Mouse (Mus musculus): ENCODE data around the gene Zfp456. TPM values are rescaled to one million over a fixed set of nuclear protein-coding genes. Genes with fewer than 3 reads are reported as not detected.
"Not testable (repeated sequence)": the region's sequence is repeated elsewhere in the genome, so short reads cannot be mapped to it uniquely, and the experiment has no call there.

Zfp456 gene
- total RNA-seq (2014; rRNA removed; ENCODE audit: low replicate concordance) (0.70 and 7.8 TPM in 2 replicates), polyA plus RNA-seq (2015; fragmentation: Nextera tagmentation; extraction: Ambion mirVana) (0.53 and 0.58 TPM in 2 replicates)

DNA sequence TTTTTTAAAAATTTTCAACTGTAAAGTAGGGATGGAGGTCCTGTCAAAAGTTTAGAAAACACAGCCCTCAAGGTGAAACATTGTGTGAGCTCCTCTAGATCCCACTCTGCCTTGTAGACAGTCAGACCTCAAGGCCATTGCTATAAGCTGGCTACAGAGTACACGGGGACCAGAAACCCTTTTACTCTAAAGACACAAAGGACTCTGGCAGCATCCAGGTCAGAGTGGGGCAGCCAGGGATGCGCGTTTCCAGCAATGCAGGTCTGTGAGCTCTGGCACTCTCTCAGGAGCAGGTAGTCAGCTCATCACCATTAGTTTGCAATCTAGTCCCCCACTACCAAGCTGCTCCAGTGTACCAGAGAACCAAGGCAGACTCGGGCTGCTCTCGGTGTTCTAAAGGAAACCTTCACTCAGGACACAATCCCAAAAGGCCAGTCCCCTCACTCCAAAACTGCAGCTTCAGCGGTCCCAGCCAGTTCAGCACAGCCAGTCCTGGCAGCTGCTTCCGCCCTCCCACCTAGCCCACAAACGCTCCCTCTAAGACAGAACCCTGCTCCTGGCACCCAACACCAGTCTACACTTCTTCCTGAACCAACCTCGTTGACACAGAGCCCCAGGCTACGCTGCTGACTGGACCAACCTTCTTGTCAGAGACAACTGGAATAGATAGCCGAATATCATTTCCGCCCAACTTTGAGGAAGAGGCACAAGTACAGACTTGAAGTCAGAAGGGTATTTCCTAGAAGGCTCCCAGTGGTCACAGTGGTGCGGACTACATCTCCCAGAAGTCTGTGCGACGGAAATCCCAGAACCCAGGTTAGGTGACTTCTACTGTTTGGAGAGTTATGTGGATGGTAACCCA is at the start of gene Zfp456, which contains the start of gene Gm28041:
Zfp456 (minus strand) TSS at position 761 of the 862 bp plus-strand sequence.
Gm28041 (minus strand) TSS at position 684 of the 862 bp plus-strand sequence.
- H3K27me3 ChIP-seq (ENCODE audit: control insufficient read depth, insufficient read depth, low read length); H3K9me3 ChIP-seq (replicated peaks; ENCODE audit: control insufficient read depth, low read length); H3K27ac ChIP-seq (ENCODE audit: low read depth); H3K36me3 ChIP-seq (replicated peaks; ENCODE audit: control insufficient read depth, insufficient read depth, low read length); H3K4me1 ChIP-seq (ENCODE audit: control insufficient read depth, insufficient read depth): not testable (repeated sequence)
- ATAC-seq (ENCODE audit: insufficient read depth, low read depth): peak; percentile 77
- H3K4me2 ChIP-seq (ENCODE audit: low read depth, low read length): peak within 1 kb of the TSS; percentile 58
- 11% methylated on average over 13 of the region's 15 CpGs for WGBS
- peak; percentile 41 for DNase-seq (ENCODE audit: low spot score)
- H3K4me3 ChIP-seq (ENCODE audit: low read depth, low read length): peak within 1 kb of the TSS; percentile 48
- 0 out of 2 replicates have a peak within 1 kb of the TSS, but pooled peaks have one; percentile 8 for H3K9ac ChIP-seq (replicated peaks; ENCODE audit: low read depth, low read length)

GRCm38 (mm10) chr13:67422532-67422931 is 46.9 kb upstream of the Zfp456 start:
- not testable (repeated sequence) for DNase-seq (ENCODE audit: low spot score); H3K4me3 ChIP-seq (ENCODE audit: low read depth, low read length); H3K9ac ChIP-seq (replicated peaks; ENCODE audit: low read depth, low read length); H3K27ac ChIP-seq (ENCODE audit: low read depth); ATAC-seq (ENCODE audit: insufficient read depth, low read depth); H3K9me3 ChIP-seq (replicated peaks; ENCODE audit: control insufficient read depth, low read length); H3K27me3 ChIP-seq (ENCODE audit: control insufficient read depth, insufficient read depth, low read length); H3K36me3 ChIP-seq (replicated peaks; ENCODE audit: control insufficient read depth, insufficient read depth, low read length); H3K4me1 ChIP-seq (ENCODE audit: control insufficient read depth, insufficient read depth); H3K4me2 ChIP-seq (ENCODE audit: low read depth, low read length)
- 70% methylated on average over 2 of the region's 2 CpGs for WGBS

- 2% methylated on average over 22 of the region's 22 CpGs for WGBS
- Histone ChIP-seq H3K9me3 (replicated peaks; ENCODE audit: control insufficient read depth, low read length) (no peaks in the 10 kb centered on the region), H3K4me3 (ENCODE audit: low read depth, low read length) (peak within 1 kb of the TSS; percentile 67), H3K36me3 (replicated peaks; ENCODE audit: control insufficient read depth, insufficient read depth, low read length) (no peaks in the 10 kb centered on the region), H3K27ac (ENCODE audit: low read depth) (no peak within 1 kb of the TSS), H3K4me2 (ENCODE audit: low read depth, low read length) (peak within 1 kb of the TSS; percentile 96), H3K9ac (replicated peaks; ENCODE audit: low read depth, low read length) (peak within 1 kb of the TSS; percentile 11; the same call in 1 of the 2 replicates), H3K4me1 (ENCODE audit: control insufficient read depth, insufficient read depth) (peaks cover 6% of the 10 kb centered on the region; the same call in 1 of the 2 replicates), H3K27me3 (ENCODE audit: control insufficient read depth, insufficient read depth, low read length) (no peaks in the 10 kb centered on the region)
- TF ChIP-seq EP300 (IDR thresholded peaks at IDR 0.05; ENCODE audit: low read depth): no peak
- no peak for TF ChIP-seq CTCF (IDR thresholded peaks at IDR 0.05; ENCODE audit: low read depth)
- peak; percentile 33; the same call in 1 of the 2 replicates for ATAC-seq (ENCODE audit: insufficient read depth, low read depth)
- DNase-seq (ENCODE audit: low spot score): no peak
Measured at GRCm38 (mm10) chr13:67421207-67421857, 45.7 kb upstream of the Zfp456 start, which contains the start of gene Zfp459. Zfp459 (minus strand) TSS chr13:67421418.

- peak overlapping the region; percentile 96 for H3K4me2 ChIP-seq (ENCODE audit: low read depth, low read length)
- no peak for DNase-seq (ENCODE audit: low spot score)
- no peaks in the 10 kb centered on the region for H3K9me3 ChIP-seq (replicated peaks; ENCODE audit: control insufficient read depth, low read length)
- H3K4me3 ChIP-seq (ENCODE audit: low read depth, low read length): peak overlapping the region; percentile 67
- WGBS: 36% methylated on average over 11 of the region's 11 CpGs
- no peak overlapping the region for H3K27ac ChIP-seq (ENCODE audit: low read depth)
- no peak for ATAC-seq (ENCODE audit: insufficient read depth, low read depth)
- TF ChIP-seq EP300 (IDR thresholded peaks at IDR 0.05; ENCODE audit: low read depth) (no peak), CTCF (IDR thresholded peaks at IDR 0.05; ENCODE audit: low read depth) (no peak)
- peaks cover 6% of the 10 kb centered on the region; the same call in 1 of the 2 replicates for H3K4me1 ChIP-seq (ENCODE audit: control insufficient read depth, insufficient read depth)
- peak overlapping the region; percentile 11; the same call in 1 of the 2 replicates for H3K9ac ChIP-seq (replicated peaks; ENCODE audit: low read depth, low read length)
- H3K36me3 ChIP-seq (replicated peaks; ENCODE audit: control insufficient read depth, insufficient read depth, low read length): no peaks in the 10 kb centered on the region
- H3K27me3 ChIP-seq (ENCODE audit: control insufficient read depth, insufficient read depth, low read length): no peaks in the 10 kb centered on the region
Measured at GRCm38 (mm10) chr13:67420558-67421206, 45.1 kb upstream of the Zfp456 start.

GRCm38 (mm10) chr13:67416811-67417210 is 41.2 kb upstream of the Zfp456 start:
- Histone ChIP-seq H3K4me1 (ENCODE audit: control insufficient read depth, insufficient read depth) (peaks cover 6% of the 10 kb centered on the region; the same call in 1 of the 2 replicates), H3K27me3 (ENCODE audit: control insufficient read depth, insufficient read depth, low read length) (no peaks in the 10 kb centered on the region), H3K27ac (ENCODE audit: low read depth) (no peak overlapping the region), H3K4me2 (ENCODE audit: low read depth, low read length) (no peak overlapping the region), H3K4me3 (ENCODE audit: low read depth, low read length) (no peak overlapping the region), H3K9ac (replicated peaks; ENCODE audit: low read depth, low read length) (no peak overlapping the region), H3K36me3 (replicated peaks; ENCODE audit: control insufficient read depth, insufficient read depth, low read length) (no peaks in the 10 kb centered on the region), H3K9me3 (replicated peaks; ENCODE audit: control insufficient read depth, low read length) (no peaks in the 10 kb centered on the region)
- ATAC-seq (ENCODE audit: insufficient read depth, low read depth): no peak
- TF ChIP-seq CTCF (IDR thresholded peaks at IDR 0.05; ENCODE audit: low read depth): no peak
- TF ChIP-seq EP300 (IDR thresholded peaks at IDR 0.05; ENCODE audit: low read depth): no peak
- no peak for DNase-seq (ENCODE audit: low spot score)
- WGBS: 73% methylated on average over 3 of the region's 3 CpGs

Measured in heart, postnatal 0 days (tissue).